Mouse (Mus musculus): Measurements from ENCODE around the gene Gm29094.
"Not testable (repeated sequence)": the region's sequence is repeated elsewhere in the genome, so short reads cannot be mapped to it uniquely, and the experiment has no call there.

Gm29094 gene

GRCm38 (mm10) chr9:89238976-89239505, 39.9 kb downstream of the Gm29094 start:
- in situ Hi-C loops (cut with MboI, MseI), result not testable (repeated sequence)

DNA sequence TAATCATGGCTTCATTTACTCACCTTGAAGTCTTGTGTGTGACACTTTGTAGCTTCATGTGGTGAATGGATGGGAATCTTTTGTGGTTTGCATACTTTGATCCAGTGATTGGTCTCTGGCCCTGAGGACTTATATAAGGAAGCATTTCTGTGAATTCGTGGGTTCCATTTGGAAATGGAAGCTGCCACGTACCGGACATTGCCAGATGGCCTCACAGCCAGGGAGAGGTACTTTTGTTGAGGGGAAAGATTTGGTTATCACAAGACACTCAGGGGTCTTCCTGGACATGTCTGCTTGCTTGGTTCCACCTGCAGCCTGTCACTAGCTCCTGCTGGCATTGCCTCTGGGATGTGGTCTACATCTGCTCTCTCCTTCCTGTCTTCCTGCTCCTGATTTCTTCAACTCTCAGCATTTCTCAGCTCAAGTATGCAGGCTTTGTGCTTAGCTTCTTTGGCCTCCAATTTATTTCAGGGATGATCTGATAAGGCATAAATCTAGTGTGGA, 41.4 kb downstream of the Gm29094 start:
- in situ Hi-C loops (cut with MboI, MseI), result loop anchor here (5.0 kb wide), 1 partner anchor 258 kb away; no protein-coding TSS in a partner anchor

DNA sequence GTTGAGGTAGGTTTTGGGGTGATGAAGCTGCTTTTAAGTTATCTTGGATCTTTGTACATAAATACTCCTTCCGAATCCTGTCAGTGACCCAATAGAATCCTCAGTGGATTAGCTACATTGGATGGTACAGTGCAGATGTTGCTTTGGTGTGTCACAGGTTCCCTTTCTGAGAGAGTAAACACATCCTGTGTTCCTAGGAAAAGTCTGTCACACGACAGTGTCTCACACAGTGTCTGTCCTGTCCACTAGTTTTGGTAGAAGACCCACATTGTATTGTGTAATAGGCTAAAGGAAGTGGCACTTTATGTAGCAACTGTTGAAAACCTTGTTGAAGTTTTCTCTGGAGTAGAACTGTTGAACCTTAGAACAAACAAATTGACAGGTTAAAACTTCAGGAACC, 54.2 kb downstream of the Gm29094 start:
- in situ Hi-C loops (cut with MboI, MseI), result no loop called here

DNA sequence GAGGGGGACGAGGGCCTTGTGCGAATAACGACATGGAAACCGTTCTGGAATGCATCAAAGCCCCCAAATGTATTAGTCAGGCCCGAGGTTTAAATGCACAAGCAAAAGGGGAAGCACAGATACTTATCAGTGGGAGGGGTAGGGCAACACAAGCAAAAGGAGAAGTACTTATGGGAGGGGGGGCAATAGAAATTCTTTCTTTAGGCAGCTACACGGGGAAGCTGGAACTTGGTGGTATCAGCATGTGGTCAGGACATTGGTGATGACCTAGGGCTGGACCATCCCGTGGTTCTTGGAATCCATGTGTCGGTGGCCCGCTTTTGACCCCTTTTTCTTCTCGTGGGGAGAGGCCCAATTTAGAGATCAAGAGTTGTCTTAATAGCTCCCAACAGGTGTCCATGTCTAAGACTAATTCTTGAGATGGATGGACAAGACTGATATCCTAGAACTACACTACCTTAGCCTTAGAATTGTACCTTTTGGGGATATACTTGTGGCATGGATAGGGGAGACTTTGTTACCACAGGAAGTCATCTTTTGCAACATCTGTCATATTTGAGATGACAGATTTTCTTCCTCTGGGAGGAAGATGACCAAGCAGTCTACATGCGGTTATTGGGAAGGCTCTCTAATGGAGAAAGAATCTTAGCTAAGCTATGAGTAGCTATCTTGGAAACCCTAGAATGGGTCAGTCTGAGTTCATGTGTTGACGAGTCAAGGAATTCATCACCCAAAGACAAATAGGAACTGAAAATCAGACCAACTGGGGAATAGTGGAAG, 57.6 kb downstream of the Gm29094 start:
- in situ Hi-C loops (cut with MboI, MseI), result no loop called here

GRCm38 (mm10) chr9:89263968-89264367, 64.8 kb downstream of the Gm29094 start:
- in situ Hi-C loops (cut with MboI, MseI), result no loop called here

DNA sequence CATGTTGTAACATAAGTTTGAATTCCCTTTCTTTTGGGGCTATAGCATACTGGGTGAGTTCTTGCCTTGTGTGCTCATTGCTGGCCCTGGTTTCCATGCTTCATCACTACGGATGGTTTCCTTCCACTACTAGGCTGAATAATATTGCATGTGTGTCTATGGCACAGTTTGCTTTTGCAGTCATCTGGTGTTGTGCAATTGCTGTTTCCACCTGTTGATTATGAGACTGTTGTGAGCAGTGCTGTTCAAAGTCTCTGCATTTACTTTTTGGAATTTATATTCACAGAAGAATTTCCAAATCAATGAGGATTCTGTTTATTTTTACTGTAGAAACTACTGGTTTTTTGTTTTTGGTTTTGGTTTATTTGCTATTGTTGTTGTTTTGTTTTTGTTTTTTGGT, 65.4 kb downstream of the Gm29094 start:
- in situ Hi-C loops (cut with MboI, MseI), result no loop called here

Data from regulatory T cell (primary cell).